Mouse (Mus musculus): ENCODE measurements around the gene Nprl2. TPM values are rescaled to one million over a fixed set of nuclear protein-coding genes. Genes with fewer than 3 reads are reported as not detected.

Gene Nprl2
- total and polyA plus RNA-seq, 3 experiments, result 17.2 to 33.6 (median 22.1) TPM

GRCm38 (mm10) chr9:107502131-107502846, 39.7 kb upstream of the Nprl2 start:
- Histone ChIP-seq H3K36me3 (ENCODE audit: control insufficient read depth, insufficient read depth, low read length) (no peaks in the 10 kb centered on the region), H3K9ac (ENCODE audit: low read depth, low read length) (no peak overlapping the region), H3K4me3 (no peak overlapping the region), H3K27me3 (ENCODE audit: control insufficient read depth, insufficient read depth, low read length) (no peaks in the 10 kb centered on the region), H3K4me1 (ENCODE audit: control insufficient read depth, insufficient read depth, low read length) (no peaks in the 10 kb centered on the region), H3K79me2 (replicated peaks; ENCODE audit: control insufficient read depth, insufficient read depth, low read length) (no peaks in the 10 kb centered on the region), H3K27ac (no peak overlapping the region)
- intact Hi-C loops (cut with DNase I), result no loop called here
- 88% methylated on average over 12 of the region's 12 CpGs for WGBS
- TF ChIP-seq EP300 (IDR thresholded peaks at IDR 0.05; ENCODE audit: insufficient read depth, low read depth, low read length) (no peak), POLR2A (IDR thresholded peaks at IDR 0.05; ENCODE audit: insufficient read depth, low read depth, low read length) (no peak), CTCF (IDR thresholded peaks at IDR 0.05) (no peak)
- no peak for DNase-seq

- Histone ChIP-seq H3K4me3 (no peak overlapping the region), H3K4me1 (ENCODE audit: control insufficient read depth, insufficient read depth, low read length) (no peaks in the 10 kb centered on the region), H3K79me2 (replicated peaks; ENCODE audit: control insufficient read depth, insufficient read depth, low read length) (no peaks in the 10 kb centered on the region), H3K27me3 (ENCODE audit: control insufficient read depth, insufficient read depth, low read length) (no peaks in the 10 kb centered on the region), H3K27ac (no peak overlapping the region), H3K36me3 (ENCODE audit: control insufficient read depth, insufficient read depth, low read length) (no peaks in the 10 kb centered on the region), H3K9ac (ENCODE audit: low read depth, low read length) (no peak overlapping the region)
- intact Hi-C loops (cut with DNase I), result no loop called here
- DNase-seq, result no peak
- no peak for TF ChIP-seq POLR2A (IDR thresholded peaks at IDR 0.05; ENCODE audit: insufficient read depth, low read depth, low read length)
- no peak for TF ChIP-seq EP300 (IDR thresholded peaks at IDR 0.05; ENCODE audit: insufficient read depth, low read depth, low read length)
- no peak for TF ChIP-seq CTCF (IDR thresholded peaks at IDR 0.05)
- 87% methylated on average over 19 of the region's 19 CpGs for WGBS
Measured at GRCm38 (mm10) chr9:107504662-107505537, 37.1 kb upstream of the Nprl2 start.

- Histone ChIP-seq H3K9ac (ENCODE audit: low read depth, low read length) (no peak overlapping the region), H3K27me3 (ENCODE audit: control insufficient read depth, insufficient read depth, low read length) (no peaks in the 10 kb centered on the region), H3K79me2 (replicated peaks; ENCODE audit: control insufficient read depth, insufficient read depth, low read length) (no peaks in the 10 kb centered on the region), H3K4me3 (no peak overlapping the region), H3K27ac (no peak overlapping the region), H3K4me1 (ENCODE audit: control insufficient read depth, insufficient read depth, low read length) (no peaks in the 10 kb centered on the region), H3K36me3 (ENCODE audit: control insufficient read depth, insufficient read depth, low read length) (no peaks in the 10 kb centered on the region)
- DNase-seq, result no peak
- WGBS, result 63% methylated on average over 10 of the region's 10 CpGs
- TF ChIP-seq CTCF (IDR thresholded peaks at IDR 0.05) (no peak), POLR2A (IDR thresholded peaks at IDR 0.05; ENCODE audit: insufficient read depth, low read depth, low read length) (no peak), EP300 (IDR thresholded peaks at IDR 0.05; ENCODE audit: insufficient read depth, low read depth, low read length) (no peak)
- intact Hi-C loops (cut with DNase I), result no loop called here
Measured at GRCm38 (mm10) chr9:107508266-107508665, 33.8 kb upstream of the Nprl2 start.

GRCm38 (mm10) chr9:107510384-107511100, 31.5 kb upstream of the Nprl2 start:
- Histone ChIP-seq H3K4me3 (no peak overlapping the region), H3K79me2 (replicated peaks; ENCODE audit: control insufficient read depth, insufficient read depth, low read length) (no peaks in the 10 kb centered on the region), H3K36me3 (ENCODE audit: control insufficient read depth, insufficient read depth, low read length) (no peaks in the 10 kb centered on the region), H3K27ac (no peak overlapping the region), H3K9ac (ENCODE audit: low read depth, low read length) (no peak overlapping the region), H3K27me3 (ENCODE audit: control insufficient read depth, insufficient read depth, low read length) (no peaks in the 10 kb centered on the region), H3K4me1 (ENCODE audit: control insufficient read depth, insufficient read depth, low read length) (no peaks in the 10 kb centered on the region)
- intact Hi-C loops (cut with DNase I), result loop anchor here (5.0 kb wide), 3 partner anchors 48 to 608 kb away; no protein-coding TSS in a partner anchor
- TF ChIP-seq EP300 (IDR thresholded peaks at IDR 0.05; ENCODE audit: insufficient read depth, low read depth, low read length) (no peak), CTCF (IDR thresholded peaks at IDR 0.05) (no peak), POLR2A (IDR thresholded peaks at IDR 0.05; ENCODE audit: insufficient read depth, low read depth, low read length) (no peak)
- no peak for DNase-seq
- 78% methylated on average over 14 of the region's 14 CpGs for WGBS

GRCm38 (mm10) chr9:107511436-107511835, 30.6 kb upstream of the Nprl2 start:
- Histone ChIP-seq H3K79me2 (replicated peaks; ENCODE audit: control insufficient read depth, insufficient read depth, low read length) (no peaks in the 10 kb centered on the region), H3K27me3 (ENCODE audit: control insufficient read depth, insufficient read depth, low read length) (no peaks in the 10 kb centered on the region), H3K9ac (ENCODE audit: low read depth, low read length) (no peak overlapping the region), H3K4me1 (ENCODE audit: control insufficient read depth, insufficient read depth, low read length) (no peaks in the 10 kb centered on the region), H3K36me3 (ENCODE audit: control insufficient read depth, insufficient read depth, low read length) (no peaks in the 10 kb centered on the region), H3K4me3 (no peak overlapping the region), H3K27ac (no peak overlapping the region)
- no peak for DNase-seq
- intact Hi-C loops (cut with DNase I), result loop anchor here (5.0 kb wide), 3 partner anchors 49 to 609 kb away; no protein-coding TSS in a partner anchor
- WGBS, result 69% methylated on average over 8 of the region's 8 CpGs
- TF ChIP-seq EP300 (IDR thresholded peaks at IDR 0.05; ENCODE audit: insufficient read depth, low read depth, low read length) (no peak), POLR2A (IDR thresholded peaks at IDR 0.05; ENCODE audit: insufficient read depth, low read depth, low read length) (no peak), CTCF (IDR thresholded peaks at IDR 0.05) (no peak)
